Mouse (Mus musculus) stomach, embryonic 14.5 days (tissue): ENCODE data around the gene U2af2. TPM values are rescaled to one million over a fixed set of nuclear protein-coding genes. Genes with fewer than 3 reads are reported as not detected.
"Not testable (repeated sequence)": the region's sequence is repeated elsewhere in the genome, so short reads cannot be mapped to it uniquely, and the experiment has no call there.

Source experiments
- ATAC-seq: fragments of 200-750 bp; cut with Nextera tagmentation; 2 replicates; pipeline ENCODE4 v1.8.0; 2017; ENCODE audit warnings: low read depth, moderate TSS enrichment; ENCODE audit not compliant: insufficient number of reproducible peaks, insufficient read depth, low FRiP score
- H3K27ac ChIP-seq: fragments of 300-500 bp; sonication (generic); 2 replicates; pipeline ENCODE4 v1.5.1; 2014; ENCODE audit warnings: mild to moderate bottlenecking, low read length, moderate library complexity, mixed read lengths
- H3K27me3 ChIP-seq: fragments of 300-500 bp; sonication (generic); 2 replicates; pipeline ENCODE4 v1.6.1; 2014; ENCODE audit warnings: low read length, control low read depth, mixed read lengths; ENCODE audit not compliant: control insufficient read depth, insufficient read depth
- H3K36me3 ChIP-seq: fragments of 300-500 bp; sonication (generic); 2 replicates; pipeline ENCODE4 v1.6.1; 2014; ENCODE audit warnings: mild to moderate bottlenecking, control low read depth, low read length, moderate library complexity, mixed read lengths; ENCODE audit not compliant: control insufficient read depth, insufficient read depth
- H3K4me1 ChIP-seq: fragments of 300-500 bp; sonication (generic); 2 replicates; pipeline ENCODE4 v1.6.1; 2014; ENCODE audit warnings: low read length, control low read depth, mixed read lengths; ENCODE audit not compliant: control insufficient read depth, insufficient read depth
- H3K4me2 ChIP-seq: fragments of 300-500 bp; sonication (generic); replicated peaks from 2 replicates; pipeline ENCODE4 v1.6.1; 2014; ENCODE audit warnings: low read depth, low read length, control low read depth
- H3K4me3 ChIP-seq: fragments of 300-500 bp; sonication (generic); 2 replicates; pipeline ENCODE4 v1.5.1; 2014; ENCODE audit warnings: low read depth, low read length, control low read depth
- H3K9ac ChIP-seq: fragments of 300-500 bp; sonication (generic); replicated peaks from 2 replicates; pipeline ENCODE4 v1.6.1; 2014; ENCODE audit warnings: low read depth, mild to moderate bottlenecking, control low read depth, low read length, moderate library complexity, mixed read lengths
- H3K9me3 ChIP-seq: fragments of 300-500 bp; sonication (generic); 2 replicates; pipeline ENCODE4 v1.6.1; 2016; ENCODE audit warnings: low read depth, low read length, control low read depth; ENCODE audit not compliant: control insufficient read depth
- WGBS: fragments of 180-500 bp; shearing (Covaris S2); extraction: QIAGEN DNeasy Blood & Tissue Kit; methylation state at CpG from one replicate; pipeline ENCODE4 v1.1.7; 2014; 5-methylcytosine and 5-hydroxymethylcytosine counted together
- polyA plus RNA-seq: library from polyadenylated mRNA; unstranded; fragments of >200 nt; fragmentation: Nextera tagmentation; extraction: Ambion mirVana; gene quantifications from 2 replicates; pipeline ENCODE4 v1.2.1, GENCODE M21; 2014

The U2af2 gene
- polyA plus RNA-seq, 1 experiment from 2014 or later = 106 TPM

GRCm38 (mm10) chr7:5073586-5073985, 11.6 kb downstream of the U2af2 start:
- no peak for ATAC-seq
- WGBS = 67% methylated on average over 1 of the region's 1 CpGs
- peaks cover 86% of the 10 kb centered on the region for H3K36me3 ChIP-seq

GRCm38 (mm10) chr7:5074984-5075383, 13.0 kb downstream of the U2af2 start:
- ATAC-seq = no peak
- H3K4me2 ChIP-seq = no peak overlapping the region
- H3K27me3 ChIP-seq = no peaks in the 10 kb centered on the region
- H3K36me3 ChIP-seq = peaks cover 78% of the 10 kb centered on the region
- H3K9me3 ChIP-seq = no peaks in the 10 kb centered on the region
- H3K27ac ChIP-seq = no peak overlapping the region
- no peaks in the 10 kb centered on the region for H3K4me1 ChIP-seq
- H3K9ac ChIP-seq = no peak overlapping the region
- no peak overlapping the region for H3K4me3 ChIP-seq
- whole genome bisulfite sequencing = 96% methylated on average over 5 of the region's 5 CpGs

More at GRCm38 (mm10) chr7:5073586-5073985, 11.6 kb downstream of the U2af2 start:
- H3K9ac ChIP-seq = no peak overlapping the region
- no peak overlapping the region for H3K4me2 ChIP-seq
- H3K27me3 ChIP-seq = no peaks in the 10 kb centered on the region
- H3K27ac ChIP-seq = no peak overlapping the region
- H3K4me3 ChIP-seq = no peak overlapping the region
- H3K4me1 ChIP-seq = no peaks in the 10 kb centered on the region
- H3K9me3 ChIP-seq = no peaks in the 10 kb centered on the region

GRCm38 (mm10) chr7:5076931-5077330, 15.0 kb downstream of the U2af2 start:
- ATAC-seq = no peak
- no peak overlapping the region for H3K4me2 ChIP-seq
- no peak overlapping the region for H3K4me3 ChIP-seq
- H3K27me3 ChIP-seq = no peaks in the 10 kb centered on the region
- no peak overlapping the region for H3K9ac ChIP-seq
- 78% methylated on average over 2 of the region's 2 CpGs for WGBS
- H3K4me1 ChIP-seq = peaks cover 7% of the 10 kb centered on the region; the same call in 1 of the 2 replicates
- peaks cover 58% of the 10 kb centered on the region for H3K36me3 ChIP-seq
- no peak overlapping the region for H3K27ac ChIP-seq
- no peaks in the 10 kb centered on the region for H3K9me3 ChIP-seq

- not testable (repeated sequence) for H3K9me3 ChIP-seq, H3K4me1 ChIP-seq, H3K9ac ChIP-seq, H3K27me3 ChIP-seq
- Histone ChIP-seq H3K36me3 (peaks cover 40% of the 10 kb centered on the region), H3K27ac (peak overlapping the region; percentile 75), H3K4me3 (peak overlapping the region; percentile 94), H3K4me2 (peak overlapping the region; percentile 35; the same call in 1 of the 2 replicates)
- peak; percentile 4; the same call in 1 of the 2 replicates for ATAC-seq
- 51% methylated on average over 9 of the region's 13 CpGs for WGBS
Measured at GRCm38 (mm10) chr7:5079365-5080009, 17.5 kb downstream of the U2af2 start.

GRCm38 (mm10) chr7:5080010-5080751, 18.2 kb downstream of the U2af2 start, which contains the start of gene Epn1:
Epn1 (plus strand) TSS chr7:5080235.
- H3K27me3 ChIP-seq = no peaks in the 10 kb centered on the region
- no peaks in the 10 kb centered on the region for H3K9me3 ChIP-seq
- peak within 1 kb of the TSS; percentile 94 for H3K4me3 ChIP-seq
- peak within 1 kb of the TSS; percentile 91 for H3K27ac ChIP-seq
- H3K4me2 ChIP-seq = peak within 1 kb of the TSS; percentile 70
- H3K4me1 ChIP-seq = peaks cover 7% of the 10 kb centered on the region; the same call in 1 of the 2 replicates
- peak; percentile 97 for ATAC-seq
- peaks cover 39% of the 10 kb centered on the region for H3K36me3 ChIP-seq
- WGBS = under 1% methylated on average over 59 of the region's 81 CpGs
- H3K9ac ChIP-seq = peak within 1 kb of the TSS; percentile 96

GRCm38 (mm10) chr7:5080815-5081214, 18.9 kb downstream of the U2af2 start:
- peak overlapping the region; percentile 70 for H3K4me2 ChIP-seq
- no peaks in the 10 kb centered on the region for H3K9me3 ChIP-seq
- no peaks in the 10 kb centered on the region for H3K27me3 ChIP-seq
- 16% methylated on average over 6 of the region's 6 CpGs for WGBS
- H3K9ac ChIP-seq = peak overlapping the region; percentile 96
- H3K27ac ChIP-seq = peak overlapping the region; percentile 91; the same call in 1 of the 2 replicates
- ATAC-seq = no peak
- peaks cover 43% of the 10 kb centered on the region for H3K36me3 ChIP-seq
- peak overlapping the region; percentile 94 for H3K4me3 ChIP-seq
- peaks cover 7% of the 10 kb centered on the region; the same call in 1 of the 2 replicates for H3K4me1 ChIP-seq

GRCm38 (mm10) chr7:5081241-5081640, 19.3 kb downstream of the U2af2 start:
- Histone ChIP-seq H3K36me3 (peaks cover 44% of the 10 kb centered on the region), H3K9me3 (no peaks in the 10 kb centered on the region), H3K4me1 (peaks cover 7% of the 10 kb centered on the region; the same call in 1 of the 2 replicates), H3K4me3 (peak overlapping the region; percentile 94), H3K9ac (peak overlapping the region; percentile 96), H3K27ac (no peak overlapping the region), H3K4me2 (peak overlapping the region; percentile 70), H3K27me3 (no peaks in the 10 kb centered on the region)
- ATAC-seq = no peak
- WGBS = 58% methylated on average over 6 of the region's 6 CpGs

- WGBS = 99% methylated on average over 2 of the region's 2 CpGs
- ATAC-seq = no peak
- peaks cover 7% of the 10 kb centered on the region; the same call in 1 of the 2 replicates for H3K4me1 ChIP-seq
- H3K9ac ChIP-seq = no peak overlapping the region
- H3K4me2 ChIP-seq = peak overlapping the region; percentile 70; the same call in 1 of the 2 replicates
- no peaks in the 10 kb centered on the region for H3K27me3 ChIP-seq
- no peaks in the 10 kb centered on the region for H3K9me3 ChIP-seq
- H3K36me3 ChIP-seq = peaks cover 44% of the 10 kb centered on the region
- H3K4me3 ChIP-seq = no peak overlapping the region
- H3K27ac ChIP-seq = no peak overlapping the region
Measured at GRCm38 (mm10) chr7:5081939-5082338, 20.0 kb downstream of the U2af2 start.
